Mouse (Mus musculus) heart, embryonic 16.5 days (tissue): ENCODE results near the gene Hdlbp. TPM values are rescaled to one million over a fixed set of nuclear protein-coding genes. Genes with fewer than 3 reads are reported as not detected.
"Not testable (repeated sequence)": the region's sequence is repeated elsewhere in the genome, so short reads cannot be mapped to it uniquely, and the experiment has no call there.

Source experiments
- ATAC-seq: fragments of 200-750 bp; cut with Nextera tagmentation; replicated peaks from 2 replicates; pipeline ENCODE4 v1.8.0; 2017; ENCODE audit warnings: moderate number of reproducible peaks; ENCODE audit not compliant: insufficient read depth, low FRiP score; ENCODE audit errors: extremely low read depth
- H3K27ac ChIP-seq: fragments of 300-500 bp; sonication (generic); 2 replicates; pipeline ENCODE4 v1.5.1; 2014; ENCODE audit warnings: mild to moderate bottlenecking, low read length, control low read depth, moderate library complexity
- H3K27me3 ChIP-seq: fragments of 300-500 bp; sonication (generic); 2 replicates; pipeline ENCODE4 v1.6.1; 2014; ENCODE audit warnings: low read length, mixed read lengths; ENCODE audit not compliant: control insufficient read depth, insufficient read depth
- H3K36me3 ChIP-seq: fragments of 300-500 bp; sonication (generic); 2 replicates; pipeline ENCODE4 v1.6.1; 2014; ENCODE audit not compliant: control insufficient read depth, insufficient read depth
- H3K4me1 ChIP-seq: fragments of 300-500 bp; sonication (generic); 2 replicates; pipeline ENCODE4 v1.6.1; 2014; ENCODE audit warnings: low read length, mixed read lengths; ENCODE audit not compliant: control insufficient read depth, insufficient read depth
- H3K4me2 ChIP-seq: fragments of 300-500 bp; sonication (generic); 2 replicates; pipeline ENCODE4 v1.6.1; 2014; ENCODE audit warnings: low read depth, mild to moderate bottlenecking, control low read depth, low read length
- H3K4me3 ChIP-seq: fragments of 300-500 bp; sonication (generic); 2 replicates; pipeline ENCODE4 v1.5.1; 2014; ENCODE audit warnings: mild to moderate bottlenecking, control low read depth, low read length
- H3K9ac ChIP-seq: fragments of 300-500 bp; sonication (generic); 2 replicates; pipeline ENCODE4 v1.6.1; 2014; ENCODE audit warnings: low read length, control low read depth
- H3K9me3 ChIP-seq: fragments of 300-500 bp; sonication (generic); replicated peaks from 2 replicates; pipeline ENCODE4 v1.6.1; 2016; ENCODE audit warnings: low read length; ENCODE audit not compliant: control insufficient read depth
- WGBS: fragments of 180-500 bp; shearing (Covaris S2); extraction: QIAGEN DNeasy Blood & Tissue Kit; methylation state at CpG from one replicate; pipeline ENCODE4 v1.1.7; 2014; 5-methylcytosine and 5-hydroxymethylcytosine counted together
- polyA plus RNA-seq: library from polyadenylated mRNA; unstranded; fragments of >200 nt; fragmentation: Nextera tagmentation; extraction: Ambion mirVana; gene quantifications from 2 replicates; pipeline ENCODE4 v1.2.1, GENCODE M21; 2015

The Hdlbp gene
- 116 and 129 TPM in 2 replicates for polyA plus RNA-seq

DNA sequence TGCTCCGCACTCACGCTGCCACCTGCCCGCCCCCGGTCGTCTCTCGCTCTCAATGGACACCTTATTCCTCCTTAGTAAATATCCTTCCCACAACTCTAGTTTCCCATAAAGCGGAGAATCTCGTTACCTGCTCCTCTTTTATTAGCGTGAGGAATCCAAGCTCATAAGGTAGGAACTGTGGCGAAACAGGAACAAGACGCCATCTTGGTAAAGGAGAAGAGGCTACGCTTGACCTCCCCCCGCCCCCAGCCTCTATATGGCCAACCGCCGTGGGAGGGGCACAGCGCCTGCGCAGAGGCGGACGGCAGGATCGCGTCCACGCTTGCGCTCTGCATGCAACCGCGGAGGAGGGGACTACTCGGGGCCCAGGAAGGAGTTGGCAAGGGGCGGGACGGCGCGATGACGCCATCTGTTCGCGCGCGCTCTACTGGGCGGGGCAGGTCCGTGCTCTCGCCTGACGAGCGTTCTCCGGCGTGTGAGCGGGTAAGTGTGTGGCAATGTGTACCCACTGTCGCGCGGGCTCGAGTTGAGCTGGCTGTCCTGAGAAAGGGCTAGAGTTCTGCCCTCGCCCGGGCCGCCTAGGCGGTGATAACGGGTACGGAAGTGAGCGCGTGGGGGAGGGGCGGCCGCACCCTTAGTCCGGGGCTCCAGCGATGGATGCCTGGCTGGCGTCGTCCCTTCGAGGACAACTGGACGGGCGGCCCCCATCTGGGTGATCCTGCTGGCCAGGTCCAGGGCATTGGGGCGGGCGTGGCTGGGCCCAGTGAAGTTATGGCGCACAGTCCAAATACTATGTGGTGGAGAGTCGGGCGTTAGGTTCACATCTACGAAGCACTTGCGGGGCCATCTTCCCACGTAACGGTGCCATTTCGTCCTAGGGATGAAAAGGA, at the start of gene Hdlbp:
Gene Hdlbp (minus strand): TSS at position 230 of the 890 bp plus-strand sequence.
- ATAC-seq: peak; percentile 94
- peak within 1 kb of the TSS; percentile 88 for H3K9ac ChIP-seq
- H3K9me3 ChIP-seq: no peaks in the 10 kb centered on the region
- WGBS: under 1% methylated on average over 69 of the region's 74 CpGs
- H3K27ac ChIP-seq: peak within 1 kb of the TSS; percentile 98
- peak within 1 kb of the TSS; percentile 97 for H3K4me3 ChIP-seq
- H3K4me1 ChIP-seq: peaks cover 13% of the 10 kb centered on the region
- no peaks in the 10 kb centered on the region for H3K36me3 ChIP-seq
- peak within 1 kb of the TSS; percentile 70 for H3K4me2 ChIP-seq
- H3K27me3 ChIP-seq: no peaks in the 10 kb centered on the region

DNA sequence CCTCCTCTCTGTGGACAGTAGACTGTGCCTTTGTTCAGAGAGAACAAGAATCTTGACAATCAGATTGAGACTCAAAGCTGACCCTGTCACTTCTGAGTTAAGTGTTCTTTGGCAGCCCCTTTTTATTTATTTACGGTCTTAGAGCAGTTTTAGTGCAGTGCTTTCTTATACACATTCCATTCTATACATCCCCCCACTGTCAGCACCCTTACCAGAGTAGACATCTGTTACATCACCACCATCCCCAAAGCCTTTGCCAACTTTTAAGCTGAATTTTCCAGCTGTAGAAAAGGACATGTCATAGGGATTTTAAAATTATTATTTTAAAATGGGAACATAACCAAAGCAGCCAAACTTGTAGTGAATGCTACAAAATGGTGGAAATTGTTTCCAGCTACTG, 43.7 kb upstream of the Hdlbp start:
- 63% methylated on average over 1 of the region's 1 CpGs for WGBS
- Histone ChIP-seq H3K4me2 (no peak overlapping the region), H3K9ac (no peak overlapping the region), H3K9me3 (no peaks in the 10 kb centered on the region), H3K4me1 (no peaks in the 10 kb centered on the region), H3K27ac (no peak overlapping the region), H3K36me3 (no peaks in the 10 kb centered on the region), H3K27me3 (no peaks in the 10 kb centered on the region), H3K4me3 (no peak overlapping the region)
- no peak for ATAC-seq

GRCm38 (mm10) chr1:93521491-93521890, 42.9 kb upstream of the Hdlbp start:
- Histone ChIP-seq H3K4me2 (no peak overlapping the region), H3K36me3 (no peaks in the 10 kb centered on the region), H3K9me3 (no peaks in the 10 kb centered on the region), H3K27me3 (no peaks in the 10 kb centered on the region), H3K9ac (no peak overlapping the region), H3K4me1 (no peaks in the 10 kb centered on the region), H3K27ac (no peak overlapping the region), H3K4me3 (no peak overlapping the region)
- 88% methylated on average over 2 of the region's 2 CpGs for WGBS
- ATAC-seq: no peak

DNA sequence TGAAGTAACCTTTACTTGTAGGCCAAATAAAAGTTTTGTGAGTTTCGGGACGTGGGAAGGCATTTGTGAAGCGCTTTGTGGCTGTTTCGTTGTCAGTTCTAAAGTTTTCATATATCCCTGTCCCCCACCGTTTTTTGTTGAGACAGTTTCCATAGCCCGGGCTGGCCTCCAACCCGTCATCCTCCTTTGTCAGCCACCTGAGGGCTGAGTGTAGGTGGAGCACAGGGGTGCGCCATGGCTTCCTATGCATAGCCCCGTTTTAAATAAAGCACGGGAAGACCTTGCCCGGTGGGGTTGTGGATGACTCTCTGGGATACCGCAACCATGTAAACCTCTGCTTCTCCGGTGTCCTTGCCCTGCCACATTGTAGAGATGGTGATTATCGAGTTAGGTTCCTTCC, 34.6 kb upstream of the Hdlbp start:
- H3K9me3 ChIP-seq: no peaks in the 10 kb centered on the region
- peaks cover 9% of the 10 kb centered on the region for H3K4me1 ChIP-seq
- ATAC-seq: no peak
- no peak overlapping the region for H3K4me2 ChIP-seq
- H3K9ac ChIP-seq: no peak overlapping the region
- no peak overlapping the region for H3K4me3 ChIP-seq
- no peaks in the 10 kb centered on the region; the same call in 1 of the 2 replicates for H3K36me3 ChIP-seq
- 79% methylated on average over 14 of the region's 14 CpGs for WGBS
- no peaks in the 10 kb centered on the region for H3K27me3 ChIP-seq
- H3K27ac ChIP-seq: no peak overlapping the region

DNA sequence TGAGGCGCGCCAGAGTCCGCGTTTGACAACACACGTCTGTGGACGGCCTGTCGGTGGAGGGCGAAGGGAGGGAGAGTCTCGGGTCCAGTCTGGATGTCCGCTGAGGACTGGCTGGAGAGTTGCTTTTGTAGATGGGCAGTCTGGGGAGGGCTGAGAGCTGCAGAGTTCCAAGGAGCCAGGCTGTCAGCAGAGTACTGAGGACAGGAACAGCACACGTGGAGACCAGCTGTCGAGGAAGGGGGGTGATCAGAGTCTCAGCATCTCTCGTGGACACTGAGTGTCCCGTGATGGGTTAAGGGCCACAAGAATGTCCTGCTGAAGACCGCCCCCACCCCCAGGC, 33.7 kb upstream of the Hdlbp start:
- ATAC-seq: peak; percentile 46
- peaks cover 9% of the 10 kb centered on the region for H3K4me1 ChIP-seq
- H3K4me3 ChIP-seq: peak overlapping the region; percentile 74
- 2% methylated on average over 15 of the region's 15 CpGs for WGBS
- peak overlapping the region; percentile 72 for H3K27ac ChIP-seq
- peak overlapping the region; percentile 86 for H3K4me2 ChIP-seq
- no peaks in the 10 kb centered on the region for H3K27me3 ChIP-seq
- peaks cover 3% of the 10 kb centered on the region; the same call in 1 of the 2 replicates for H3K36me3 ChIP-seq
- peak overlapping the region; percentile 86 for H3K9ac ChIP-seq
- no peaks in the 10 kb centered on the region for H3K9me3 ChIP-seq

- Histone ChIP-seq H3K4me3 (peak within 1 kb of the TSS; percentile 74), H3K27me3 (no peaks in the 10 kb centered on the region), H3K4me2 (peak within 1 kb of the TSS; percentile 86), H3K27ac (peak within 1 kb of the TSS; percentile 81), H3K9me3 (no peaks in the 10 kb centered on the region), H3K9ac (peak within 1 kb of the TSS; percentile 86), H3K36me3 (peaks cover 3% of the 10 kb centered on the region; the same call in 1 of the 2 replicates), H3K4me1 (peaks cover 9% of the 10 kb centered on the region)
- ATAC-seq: peak; percentile 98
- WGBS: under 1% methylated on average over 66 of the region's 71 CpGs
Observed at GRCm38 (mm10) chr1:93511585-93512350, 33.2 kb upstream of the Hdlbp start, which contains the start of gene Farp2. Gene Farp2 (plus strand): TSS chr1:93512079.

DNA sequence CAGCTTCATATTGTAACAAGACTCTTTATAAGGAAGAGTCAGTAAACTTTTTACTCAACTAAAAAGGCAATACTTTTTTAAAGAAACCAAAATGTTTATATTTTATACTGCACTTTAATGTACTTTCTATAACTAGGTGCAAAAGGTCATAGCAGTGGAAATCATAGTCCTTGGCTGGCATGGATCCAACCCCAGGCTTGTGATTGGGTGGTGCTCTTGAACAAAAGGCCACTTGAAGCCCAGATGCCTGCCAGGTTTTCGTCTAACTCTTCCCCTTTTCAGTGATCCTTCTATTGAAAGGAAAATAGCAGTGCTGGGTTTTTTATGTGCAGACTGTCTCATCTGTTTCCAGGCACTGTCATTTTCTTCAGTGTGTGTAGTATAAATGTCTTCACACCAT, 30.0 kb upstream of the Hdlbp start:
- ATAC-seq, H3K4me2 ChIP-seq, H3K27me3 ChIP-seq, H3K27ac ChIP-seq, H3K9ac ChIP-seq, H3K4me3 ChIP-seq, H3K4me1 ChIP-seq, H3K9me3 ChIP-seq: not testable (repeated sequence)
- 7% methylated on average over 1 of the region's 1 CpGs for WGBS
- H3K36me3 ChIP-seq: peaks cover 21% of the 10 kb centered on the region

DNA sequence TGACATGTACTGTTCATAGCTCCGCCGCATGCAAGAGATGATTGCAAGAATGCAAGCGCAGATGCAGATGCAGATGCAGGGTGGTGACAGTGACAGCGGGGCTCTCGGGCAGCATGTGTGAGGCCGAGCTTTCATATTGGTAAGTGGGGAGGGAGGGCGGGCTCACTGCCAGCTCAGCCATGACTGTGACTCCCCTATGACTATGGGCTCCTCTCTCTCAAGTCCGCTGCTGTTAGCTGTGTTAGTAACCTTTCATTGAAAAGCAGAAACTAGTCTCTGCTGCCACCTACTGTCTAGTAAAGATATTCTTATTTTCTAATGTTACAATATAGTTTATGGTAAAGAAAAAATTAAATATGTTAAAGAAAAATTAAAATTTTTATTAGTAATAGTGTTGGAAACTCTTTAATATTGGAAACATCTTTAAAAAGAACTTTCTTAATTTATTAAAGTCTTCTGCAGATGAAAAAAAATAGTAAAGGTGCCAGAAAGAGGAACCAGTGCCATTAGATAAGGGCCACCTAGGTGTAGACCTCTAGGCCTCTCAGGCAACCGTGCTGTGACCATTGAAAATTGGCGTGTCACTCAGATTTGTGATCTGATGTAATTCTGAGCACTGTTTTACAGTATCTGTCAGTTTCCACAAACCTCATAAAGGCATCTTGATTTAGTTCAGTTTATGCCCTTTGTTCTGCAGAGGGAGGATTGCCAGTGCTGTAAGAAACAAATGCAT, 28.5 kb upstream of the Hdlbp start:
- H3K4me2 ChIP-seq: no peak overlapping the region
- no peaks in the 10 kb centered on the region for H3K27me3 ChIP-seq
- no peak for ATAC-seq
- H3K4me3 ChIP-seq: no peak overlapping the region
- no peaks in the 10 kb centered on the region for H3K9me3 ChIP-seq
- no peak overlapping the region for H3K27ac ChIP-seq
- peaks cover 6% of the 10 kb centered on the region; the same call in 1 of the 2 replicates for H3K4me1 ChIP-seq
- 49% methylated on average over 10 of the region's 10 CpGs for WGBS
- peaks cover 28% of the 10 kb centered on the region for H3K36me3 ChIP-seq
- H3K9ac ChIP-seq: no peak overlapping the region
